Mouse (Mus musculus) B cell, adult 2 months (primary cell): ENCODE measurements at regions not wholly inside any gene's neighbourhood (a gene's known extent, or its start where the extent isn't known, plus 50 kb on each side); places are given as distances from the start of the nearest gene placed in this dataset.

ENCODE experiments used
- DNase-seq, 2 experiments: peaks; one replicate each; pipeline ENCODE4 v3.0.0; 2022

DNA sequence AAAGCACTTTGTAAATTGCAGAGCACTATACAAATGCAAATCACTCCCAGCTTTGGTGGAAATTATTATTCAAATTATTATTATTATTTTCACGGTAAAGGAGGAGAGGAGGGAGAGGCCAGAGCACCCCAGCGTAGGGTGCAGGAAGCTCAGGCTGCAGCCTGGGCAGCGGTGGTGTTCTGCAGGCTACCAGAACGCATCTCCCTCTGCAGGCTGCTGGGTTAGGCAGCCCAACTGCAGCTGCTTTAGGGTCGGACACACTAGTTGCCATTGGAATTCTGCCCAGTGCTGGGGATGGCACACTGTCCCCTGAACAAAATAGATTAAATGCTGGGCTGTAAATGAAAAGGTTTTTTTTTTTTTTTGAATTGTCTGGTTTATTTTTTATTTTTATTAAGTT is 189.7 kb upstream of the 4931429L15Rik start:
- no peak for DNase-seq

DNA sequence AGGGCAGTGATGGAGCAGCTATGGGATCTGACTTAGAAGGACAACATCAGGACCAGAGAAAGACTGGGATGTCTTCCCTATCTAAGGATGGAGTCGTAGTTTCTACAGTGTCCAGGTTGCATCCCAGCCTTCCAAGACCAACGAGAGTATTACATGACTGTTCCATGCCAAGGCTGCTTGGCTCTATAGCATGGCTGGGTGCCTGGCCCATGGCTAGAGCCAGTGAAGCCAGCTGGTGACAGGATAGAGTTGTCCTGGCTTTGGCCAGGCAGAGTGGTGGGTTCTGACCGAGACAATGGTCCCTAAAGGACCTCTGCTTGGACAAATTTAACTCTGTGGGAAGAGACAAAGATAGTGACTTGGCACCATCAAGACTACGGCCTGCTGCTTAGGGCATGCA is 187.2 kb upstream of the 4931429L15Rik start:
- DNase-seq, result no peak

DNA sequence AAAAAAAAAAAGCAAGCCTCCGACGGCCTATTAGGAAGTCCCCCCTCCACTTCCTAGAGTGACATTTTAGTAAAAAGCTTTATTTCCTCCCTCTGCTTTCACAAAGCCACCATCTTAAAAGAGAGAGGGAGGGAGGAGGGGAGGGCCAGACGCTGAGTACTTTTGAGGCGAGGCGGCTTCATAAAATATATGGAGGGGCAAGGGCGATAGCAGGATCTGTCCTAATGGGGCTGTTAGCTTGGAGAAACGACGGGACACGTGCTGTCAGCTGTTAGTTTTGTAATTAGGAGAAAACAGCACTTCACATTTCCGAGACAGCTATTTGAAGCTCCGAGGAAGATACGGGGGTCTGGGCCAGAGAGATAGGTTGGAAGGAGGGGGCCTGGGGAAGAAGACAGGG is 184.8 kb upstream of the 4931429L15Rik start:
- no peak for DNase-seq

GRCm38 (mm10) chr9:46504133-46504416 is 184.3 kb upstream of the 4931429L15Rik start:
- no peak for DNase-seq

DNA sequence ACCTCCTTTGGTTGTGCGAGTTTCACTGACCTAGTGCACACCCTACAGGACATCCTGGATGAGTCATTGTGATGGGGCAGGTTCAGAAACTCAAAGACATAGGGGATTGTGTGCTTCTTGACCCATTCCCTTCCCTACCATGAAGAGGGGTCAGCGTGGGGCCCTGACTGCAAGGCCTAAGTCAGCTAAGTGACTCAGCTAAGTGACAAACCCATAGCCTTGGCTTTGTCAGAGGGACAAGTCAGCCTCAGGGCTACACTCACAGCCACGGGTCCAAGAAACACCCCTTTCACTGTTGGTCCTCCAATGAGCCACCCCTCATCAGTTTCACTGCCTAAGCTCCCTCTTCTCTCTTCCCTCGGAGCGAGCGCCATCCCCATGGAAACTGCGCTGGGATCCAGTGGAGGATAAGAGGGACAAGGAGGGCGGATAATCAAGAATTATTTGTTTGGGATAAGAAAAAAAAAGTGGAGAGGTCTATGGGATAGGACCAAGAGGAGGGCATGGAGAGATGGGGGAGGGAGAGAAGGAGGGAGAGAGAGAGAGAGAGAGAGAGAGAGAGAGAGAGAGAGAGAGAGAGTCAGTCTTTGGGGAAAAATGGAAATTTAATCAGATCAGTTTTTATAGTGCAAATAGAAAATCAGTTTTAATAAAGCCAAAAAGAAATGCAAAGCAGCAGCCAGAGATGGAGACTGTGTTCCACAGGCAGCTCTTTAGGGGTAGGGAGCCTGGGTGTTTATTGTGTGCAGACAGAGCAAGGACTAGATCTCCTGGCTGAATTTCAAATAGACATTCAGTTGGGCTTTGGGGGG is 183.7 kb upstream of the 4931429L15Rik start:
- DNase-seq, result no peak

GRCm38 (mm10) chr9:46499426-46499825 is 179.6 kb upstream of the 4931429L15Rik start:
- no peak for DNase-seq

GRCm38 (mm10) chr9:46498861-46499260 is 179.1 kb upstream of the 4931429L15Rik start:
- no peak for DNase-seq

GRCm38 (mm10) chr9:46495276-46495675 is 175.5 kb upstream of the 4931429L15Rik start:
- no peak for DNase-seq

DNA sequence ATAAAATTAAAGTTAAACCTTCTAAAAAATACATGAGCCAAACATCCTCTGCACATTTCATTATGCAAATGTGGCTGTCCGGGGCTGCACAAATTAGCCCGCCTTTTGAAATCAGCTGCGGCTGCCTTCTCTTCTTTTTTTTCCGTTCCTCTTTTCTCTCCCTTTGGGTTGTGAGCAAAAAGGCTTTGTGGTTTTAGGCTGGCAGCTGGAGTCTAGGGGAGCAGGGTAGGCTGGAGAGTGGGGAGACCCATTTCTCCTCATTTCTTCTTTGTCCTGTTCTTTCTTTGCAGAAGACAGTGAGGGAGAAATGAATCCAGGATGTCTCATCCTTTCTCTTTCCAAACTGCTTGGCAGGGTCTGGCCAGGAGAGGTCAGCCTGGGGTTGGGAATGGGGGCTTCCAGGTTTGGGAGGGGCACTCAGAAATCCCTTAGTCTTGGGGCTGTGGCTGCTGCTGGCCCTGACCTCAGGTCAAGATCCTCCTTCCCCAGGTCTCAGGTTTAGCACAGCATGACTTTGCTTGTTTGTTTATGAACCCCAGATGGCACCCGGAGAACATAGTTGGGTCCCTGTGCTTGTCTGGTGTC is 163.2 kb upstream of the 4931429L15Rik start:
- DNase-seq, result no peak

DNA sequence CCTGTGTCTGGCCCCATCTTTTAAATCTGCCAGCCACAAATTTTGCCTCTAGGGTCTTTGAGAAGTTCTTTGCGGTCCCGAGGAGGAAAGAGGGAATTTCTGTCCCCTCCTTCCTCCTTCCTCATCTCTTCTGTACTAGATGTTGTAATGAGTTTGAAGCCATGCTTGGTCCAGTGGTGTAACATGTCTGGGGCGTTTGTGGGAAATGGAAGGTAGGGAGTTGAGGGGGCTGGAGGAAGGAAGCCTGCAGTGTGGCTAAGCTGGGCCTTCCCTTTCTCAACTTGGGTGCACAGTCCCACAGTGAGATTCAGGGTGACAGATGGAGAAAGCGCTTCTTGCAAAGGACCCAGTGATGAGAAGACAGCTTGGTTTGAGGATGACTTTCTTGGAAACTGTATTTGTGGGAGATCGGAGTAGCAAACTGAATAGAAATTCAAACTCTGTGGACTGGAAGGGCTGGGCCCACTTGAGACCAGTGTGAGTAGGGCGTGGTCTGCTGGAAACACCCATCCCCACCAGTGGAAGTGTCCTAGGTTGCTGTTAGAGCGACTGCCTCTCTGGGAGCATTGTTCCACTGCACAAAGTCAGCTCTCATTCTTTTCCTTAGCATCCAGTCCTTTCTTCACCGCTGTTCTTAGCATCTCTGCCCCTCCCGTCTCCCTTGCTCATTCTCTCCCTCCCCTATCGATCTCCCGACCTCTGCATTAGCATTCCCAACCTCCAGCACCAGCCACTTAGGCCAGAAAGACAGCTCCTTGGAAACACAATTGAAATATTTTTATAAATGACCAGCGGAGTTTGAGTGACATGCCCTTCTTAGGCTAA is 162.5 kb upstream of the 4931429L15Rik start:
- no peak for DNase-seq

GRCm38 (mm10) chr9:46481491-46481890 is 161.7 kb upstream of the 4931429L15Rik start:
- DNase-seq, result no peak

DNA sequence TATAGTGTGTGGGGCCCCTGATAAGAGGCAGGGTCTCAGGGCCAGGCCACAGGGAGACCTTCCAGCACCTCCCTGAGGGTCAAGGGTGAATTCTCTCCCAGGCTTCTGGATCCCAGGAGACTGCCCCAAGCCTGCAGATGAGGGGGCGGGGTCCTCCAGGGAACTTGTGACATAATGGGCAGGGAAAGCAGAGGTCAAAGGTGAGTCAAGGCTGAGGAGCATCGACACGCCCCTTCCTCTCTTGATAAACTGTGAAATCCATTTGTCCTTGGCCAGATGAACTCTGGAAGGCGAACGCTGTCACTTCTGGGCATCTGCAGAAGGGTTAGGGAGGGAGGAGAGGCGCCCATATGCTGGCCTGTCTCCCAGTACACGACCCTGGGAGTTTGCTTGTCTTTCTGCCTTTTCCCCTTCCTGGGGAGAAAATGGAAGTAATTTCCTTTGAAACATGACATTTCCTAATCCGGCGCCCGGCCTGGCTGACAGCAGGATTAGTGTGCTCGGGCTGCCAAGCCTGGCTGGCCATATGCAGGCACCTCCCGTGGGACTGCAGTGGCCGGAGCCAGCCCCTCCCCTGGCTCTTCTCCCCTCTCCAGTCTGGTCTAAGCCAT is 160.4 kb upstream of the 4931429L15Rik start:
- no peak for DNase-seq

DNA sequence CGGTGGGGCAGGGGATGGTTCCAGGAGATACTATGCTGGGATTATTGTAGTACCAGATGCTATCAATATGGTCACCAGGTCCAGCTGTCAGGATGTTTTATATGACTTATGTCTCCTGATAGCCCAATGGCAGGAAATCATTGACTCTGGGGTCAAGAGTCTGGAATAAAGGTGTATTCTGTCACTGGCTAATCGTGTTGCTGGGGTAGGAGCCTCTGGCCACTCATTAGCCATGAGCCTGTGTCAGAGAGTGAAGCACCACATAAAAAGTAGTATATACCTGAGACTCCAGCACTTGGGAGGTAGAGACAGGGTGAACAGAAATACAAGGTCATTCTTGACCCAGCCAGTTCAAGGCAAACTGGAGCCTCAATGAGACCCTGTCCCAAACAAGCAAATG is 158.8 kb upstream of the 4931429L15Rik start:
- no peak for DNase-seq

- no peak for DNase-seq
These were observed 156.7 kb upstream of the 4931429L15Rik start for GRCm38 (mm10) chr9:46476516-46476915.

GRCm38 (mm10) chr9:46473681-46474080 is 153.9 kb upstream of the 4931429L15Rik start:
- DNase-seq, result no peak

DNA sequence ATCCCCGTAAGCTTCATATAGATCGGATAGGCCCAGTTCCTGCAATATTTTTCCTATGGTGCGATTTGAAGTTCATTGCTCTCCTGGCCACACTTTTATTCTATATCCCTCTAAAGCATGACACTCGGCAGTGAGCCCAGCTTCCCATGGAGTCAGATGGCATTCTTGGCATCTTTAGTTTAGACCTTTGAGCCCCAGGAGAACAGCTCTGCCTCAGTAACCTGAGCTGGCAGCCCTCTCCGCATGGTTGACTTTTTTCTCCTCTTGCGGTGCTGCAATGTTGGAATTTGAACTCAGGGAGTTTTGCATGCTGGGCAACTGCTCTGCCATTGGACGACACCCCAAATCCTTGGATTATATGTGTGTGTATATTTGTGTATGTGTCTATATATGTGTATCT is 149.7 kb upstream of the 4931429L15Rik start:
- no peak for DNase-seq

- no peak for DNase-seq
These were observed 148.5 kb upstream of the 4931429L15Rik start for GRCm38 (mm10) chr9:46468306-46468705.

DNA sequence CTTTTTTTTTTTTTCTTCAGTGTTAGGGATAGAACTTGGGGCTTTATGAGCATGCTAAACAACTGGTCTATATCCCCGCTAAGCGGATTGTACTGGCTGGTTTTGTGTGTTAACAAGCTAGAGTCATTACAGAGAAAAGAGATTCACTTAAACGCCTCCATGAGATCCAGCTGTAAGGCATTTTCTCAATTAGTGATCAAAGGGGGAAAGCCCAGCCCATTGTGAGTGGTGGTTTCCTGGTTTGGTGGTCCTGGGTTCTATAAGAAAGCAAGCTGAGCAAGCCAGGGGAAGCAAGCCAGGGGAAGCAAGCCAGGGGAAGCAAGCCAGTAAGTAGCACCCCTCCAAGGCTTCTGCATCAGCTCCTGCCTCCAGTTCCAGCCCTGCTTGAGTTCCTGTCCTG is 147.9 kb upstream of the 4931429L15Rik start:
- DNase-seq, result no peak

GRCm38 (mm10) chr9:46462681-46463080 is 142.9 kb upstream of the 4931429L15Rik start:
- no peak for DNase-seq

DNA sequence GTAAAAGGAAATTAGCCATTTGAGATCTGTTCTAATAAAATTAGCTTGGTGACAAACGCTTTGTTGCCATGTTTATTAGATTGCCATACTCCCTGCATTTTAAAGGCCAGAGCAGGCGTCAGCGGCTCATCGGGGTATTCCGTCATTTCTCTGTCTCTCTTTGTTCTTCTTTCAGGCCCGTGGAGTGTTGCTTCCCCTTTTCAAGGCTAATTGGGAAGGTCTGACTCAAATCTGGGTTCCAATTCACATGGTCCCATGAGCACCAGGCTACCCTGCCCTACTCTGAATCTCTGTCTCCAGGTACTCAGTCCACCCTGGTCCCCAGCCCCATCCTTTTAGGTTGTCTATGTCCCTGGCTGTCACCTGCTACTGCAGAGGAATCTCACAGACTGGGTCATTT is 138.2 kb upstream of the 4931429L15Rik start:
- DNase-seq, result no peak

- DNase-seq, result no peak
These were observed 135.2 kb upstream of the 4931429L15Rik start for GRCm38 (mm10) chr9:46454807-46455610.
